Mouse (Mus musculus) E14TG2a.4 (cell line): ENCODE measurements around the gene Cdkn2b.

Source experiments
- CTCF ChIP-seq: conservative IDR thresholded peaks from 2 replicates; pipeline ENCODE4 v1.5.1; 2014; ENCODE audit warnings: low read length
- NANOG ChIP-seq: IDR thresholded peaks from 2 replicates; pipeline ENCODE4 v1.6.1; 2014; ENCODE audit warnings: borderline replicate concordance, low read length, mixed read lengths
- POU5F1 ChIP-seq: IDR thresholded peaks from 2 replicates; pipeline ENCODE4 v1.6.1; 2014; ENCODE audit warnings: low read length, borderline replicate concordance

- TF ChIP-seq CTCF (no peak), POU5F1 (no peak), NANOG (no peak)
These were observed 40.6 kb upstream of the Cdkn2b start for GRCm38 (mm10) chr4:89351474-89351873.
